Mouse (Mus musculus) retina, postnatal 1 day (tissue): ENCODE data around the gene Msgn1.

Experiments used
- DNase-seq: peaks from one replicate; pipeline ENCODE4 v3.0.0-alpha.2; 2012

Msgn1 gene

GRCm38 (mm10) chr12:11198026-11198425 is 10.7 kb downstream of the Msgn1 start:
- peak; percentile 62 for DNase-seq

- DNase-seq = no peak
These were observed 11.9 kb downstream of the Msgn1 start for GRCm38 (mm10) chr12:11196830-11197229.

GRCm38 (mm10) chr12:11196142-11196597 is 12.6 kb downstream of the Msgn1 start:
- peak; percentile 74 for DNase-seq

GRCm38 (mm10) chr12:11195031-11195430 is 13.7 kb downstream of the Msgn1 start:
- DNase-seq = no peak

GRCm38 (mm10) chr12:11178486-11179154 is 30.2 kb downstream of the Msgn1 start:
- DNase-seq = peak; percentile 89

- no peak for DNase-seq
These were observed 31.1 kb downstream of the Msgn1 start for GRCm38 (mm10) chr12:11177408-11178394.

- DNase-seq = no peak
These were observed 50.1 kb downstream of the Msgn1 start for GRCm38 (mm10) chr12:11158670-11159069.
